Mouse (Mus musculus) MEL (cell line): ENCODE data around the gene Rap2b. TPM values are rescaled to one million over a fixed set of nuclear protein-coding genes. Genes with fewer than 3 reads are reported as not detected.

Experiments
- DNase-seq: peaks from one replicate; pipeline ENCODE4 v3.0.0; 2011; ENCODE audit warnings: low read depth, low spot score
- H3K27ac ChIP-seq: 2 replicates; pipeline ENCODE4 v1.5.1; 2012; ENCODE audit warnings: low read depth, mild to moderate bottlenecking, control low read depth, low read length, moderate library complexity; ENCODE audit not compliant: control insufficient read depth
- H3K27me3 ChIP-seq, 2 experiments: fragments of 150-350 bp in 1 of 2; sonication (generic) in 1 of 2; 2 replicates each; pipeline ENCODE4 v1.6.1; 2012; ENCODE audit warnings: low read length in 2 of 2, mild to moderate bottlenecking in 2 of 2, improper control_type of control experiment in 1 of 2, moderate library complexity in 1 of 2; ENCODE audit not compliant: insufficient read depth in 2 of 2, control insufficient read depth in 1 of 2
- H3K36me3 ChIP-seq, 2 experiments: 2 replicates each; pipeline ENCODE4 v1.6.1; 2012 to 2014; ENCODE audit warnings: low read length in 2 of 2, improper control_type of control experiment in 1 of 2, inconsistent platforms in 1 of 2, mild to moderate bottlenecking in 1 of 2; ENCODE audit not compliant: insufficient read depth in 2 of 2, control insufficient read depth in 1 of 2
- H3K4me1 ChIP-seq, 2 experiments: fragments of 150-350 bp in 1 of 2; sonication (generic) in 1 of 2; 2 replicates each; pipeline ENCODE4 v1.6.1; 2012; ENCODE audit warnings: low read length in 2 of 2, improper control_type of control experiment in 1 of 2, mild to moderate bottlenecking in 1 of 2; ENCODE audit not compliant: insufficient read depth in 2 of 2, control insufficient read depth in 1 of 2
- H3K4me3 ChIP-seq, 2 experiments: fragments of 150-350 bp in 1 of 2; sonication (generic) in 1 of 2; 2 replicates each; pipeline ENCODE4 v1.5.1; 2012; ENCODE audit warnings: low read depth in 2 of 2, low read length in 2 of 2, mild to moderate bottlenecking in 2 of 2, moderate library complexity in 2 of 2, control low read depth in 1 of 2, improper control_type of control experiment in 1 of 2; ENCODE audit not compliant: control insufficient read depth in 1 of 2, insufficient read depth in 1 of 2
- H3K79me2 ChIP-seq: 2 replicates; pipeline ENCODE4 v1.6.1; 2012; ENCODE audit warnings: mild to moderate bottlenecking, low read length, moderate library complexity; ENCODE audit not compliant: control insufficient read depth, poor library complexity, insufficient read depth
- H3K9ac ChIP-seq: 2 replicates; pipeline ENCODE4 v1.6.1; 2012; ENCODE audit warnings: low read depth, mild to moderate bottlenecking, control low read depth, low read length, moderate library complexity; ENCODE audit not compliant: control insufficient read depth, poor library complexity, severe bottlenecking
- H3K9me3 ChIP-seq: fragments of 150-350 bp; sonication (generic); replicated peaks from 2 replicates; pipeline ENCODE4 v1.6.1; 2012; ENCODE audit warnings: mild to moderate bottlenecking, low read length, improper control_type of control experiment, moderate library complexity; ENCODE audit not compliant: insufficient read depth
- BHLHE40 ChIP-seq: IDR thresholded peaks from 2 replicates; pipeline ENCODE4 v1.6.1; 2012; ENCODE audit warnings: low read depth, mild to moderate bottlenecking, inconsistent platforms, low read length, improper control_type of control experiment, borderline replicate concordance
- E2F4 ChIP-seq: IDR thresholded peaks from 2 replicates; pipeline ENCODE4 v1.6.1; 2011; ENCODE audit warnings: low read depth, low read length, improper control_type of control experiment, borderline replicate concordance
- ELF1 ChIP-seq: IDR thresholded peaks from 2 replicates; pipeline ENCODE4 v1.6.1; 2014; ENCODE audit warnings: low read depth, mild to moderate bottlenecking, inconsistent platforms, low read length, improper control_type of control experiment, moderate library complexity
- GABPA ChIP-seq: IDR thresholded peaks from 2 replicates; pipeline ENCODE4 v1.6.1; 2012; ENCODE audit warnings: low read depth, mild to moderate bottlenecking, inconsistent platforms, low read length, improper control_type of control experiment, moderate library complexity
- GATA1 ChIP-seq: IDR thresholded peaks from 2 replicates; pipeline ENCODE4 v1.6.1; 2011; ENCODE audit warnings: low read depth, low read length, improper control_type of control experiment
- MAX ChIP-seq: IDR thresholded peaks from 2 replicates; pipeline ENCODE4 v1.6.1; 2011; ENCODE audit warnings: low read length, improper control_type of control experiment
- MAZ ChIP-seq: IDR thresholded peaks from 2 replicates; pipeline ENCODE4 v1.6.1; 2012; ENCODE audit warnings: low read depth, mild to moderate bottlenecking, inconsistent platforms, low read length, improper control_type of control experiment
- MYB ChIP-seq: IDR thresholded peaks from 2 replicates; pipeline ENCODE4 v1.6.1; 2011; ENCODE audit warnings: mild to moderate bottlenecking, low read depth, low read length, improper control_type of control experiment
- NRF1 ChIP-seq: IDR thresholded peaks from 2 replicates; pipeline ENCODE4 v1.6.1; 2014; ENCODE audit warnings: low read depth, mild to moderate bottlenecking, inconsistent platforms, low read length, improper control_type of control experiment, moderate library complexity; ENCODE audit not compliant: poor library complexity, insufficient read depth, severe bottlenecking
- POLR2A ChIP-seq, 2 experiments: IDR thresholded peaks; 2 replicates each; pipeline ENCODE4 v1.6.1; 2011 to 2012; ENCODE audit warnings: low read length in 2 of 2, mild to moderate bottlenecking in 2 of 2, control low read depth in 1 of 2, improper control_type of control experiment in 1 of 2, low read depth in 1 of 2, moderate library complexity in 1 of 2; ENCODE audit not compliant: control insufficient read depth in 1 of 2, insufficient read depth in 1 of 2, poor library complexity in 1 of 2
- POLR2AphosphoS5 ChIP-seq: IDR thresholded peaks from 2 replicates; pipeline ENCODE4 v1.6.1; 2012; ENCODE audit warnings: low read depth, borderline replicate concordance, mild to moderate bottlenecking, inconsistent platforms, low read length, moderate library complexity, mixed read lengths
- RAD21 ChIP-seq: IDR thresholded peaks from 2 replicates; pipeline ENCODE4 v1.6.1; 2011; ENCODE audit warnings: mild to moderate bottlenecking, low read depth, low read length, improper control_type of control experiment
- RCOR1 ChIP-seq: IDR thresholded peaks from 2 replicates; pipeline ENCODE4 v1.6.1; 2012; ENCODE audit warnings: low read depth, mild to moderate bottlenecking, inconsistent platforms, low read length, improper control_type of control experiment
- SMC3 ChIP-seq: IDR thresholded peaks from 2 replicates; pipeline ENCODE4 v1.6.1; 2011; ENCODE audit warnings: low read depth, low read length, improper control_type of control experiment
- TAL1 ChIP-seq: IDR thresholded peaks from 2 replicates; pipeline ENCODE4 v1.6.1; 2012; ENCODE audit warnings: mild to moderate bottlenecking, inconsistent platforms, low read length, moderate library complexity, mixed read lengths
- TCF12 ChIP-seq: IDR thresholded peaks from 2 replicates; pipeline ENCODE4 v1.6.1; 2014; ENCODE audit warnings: low read depth, mild to moderate bottlenecking, inconsistent platforms, low read length, improper control_type of control experiment, moderate library complexity
- ZKSCAN1 ChIP-seq: IDR thresholded peaks from 2 replicates; pipeline ENCODE4 v1.6.1; 2012; ENCODE audit warnings: low read depth, mild to moderate bottlenecking, inconsistent platforms, low read length, improper control_type of control experiment, moderate library complexity
- ZNF384 ChIP-seq: IDR thresholded peaks from 2 replicates; pipeline ENCODE4 v1.6.1; 2012; ENCODE audit warnings: low read depth, mild to moderate bottlenecking, inconsistent platforms, low read length, improper control_type of control experiment
- polyA plus RNA-seq, 2 experiments: library from polyadenylated mRNA; stranded (reverse) in 1 of 2; unstranded in 1 of 2; fragments of >175 nt in 1 of 2; fragments of >200 nt in 1 of 2; gene quantifications; 2 replicates each; pipeline versions ENCODE4 v1.2.1 to v1.2.4; 2012; ENCODE audit warnings: low replicate concordance in 2 of 2, low read depth in 1 of 2; ENCODE audit not compliant: insufficient read length in 2 of 2, insufficient read depth in 1 of 2, missing spikeins in 1 of 2
- total RNA-seq: library from RNA; depleted of rRNA; stranded (reverse); fragments of 300-350 nt; gene quantifications from 2 replicates; pipeline ENCODE4 v1.2.3, GENCODE M21; 2012

The Rap2b gene
- total and polyA plus RNA-seq, 3 experiments: 4.4 to 5.6 TPM; not detected in 1

DNA sequence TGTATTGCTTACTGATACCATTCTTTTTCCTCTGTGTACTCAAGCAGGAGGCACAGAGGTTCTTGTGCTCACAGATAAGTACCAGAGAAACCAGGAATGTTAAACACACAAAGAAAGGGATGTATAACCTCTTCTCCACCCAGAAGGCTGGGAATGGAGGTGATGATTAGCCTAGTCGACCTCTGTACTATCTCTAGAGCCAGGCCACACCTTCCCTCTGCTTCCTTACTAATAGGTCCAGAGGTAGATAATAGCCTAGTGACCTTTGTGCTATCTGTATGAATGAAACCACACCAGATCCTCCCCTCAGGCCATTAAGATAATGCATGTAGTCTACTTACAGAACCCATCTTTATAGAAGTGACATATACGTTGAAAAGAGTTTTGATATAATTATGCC is 25.2 kb upstream of the Rap2b start:
- Histone ChIP-seq H3K9ac (no peak overlapping the region), H3K4me1 (no peaks in the 10 kb centered on the region), H3K36me3 (no peaks in the 10 kb centered on the region), H3K9me3 (no peaks in the 10 kb centered on the region), H3K79me2 (no peaks in the 10 kb centered on the region), H3K27ac (no peak overlapping the region), H3K27me3 (0 out of 4 replicates have a peak, but pooled peaks cover 0 to 1% of the 10 kb centered on the region in 2 experiments), H3K4me3 (no peak overlapping the region)
- no peak for TF ChIP-seq TAL1
- TF ChIP-seq GATA1: no peak
- DNase-seq: no peak

DNA sequence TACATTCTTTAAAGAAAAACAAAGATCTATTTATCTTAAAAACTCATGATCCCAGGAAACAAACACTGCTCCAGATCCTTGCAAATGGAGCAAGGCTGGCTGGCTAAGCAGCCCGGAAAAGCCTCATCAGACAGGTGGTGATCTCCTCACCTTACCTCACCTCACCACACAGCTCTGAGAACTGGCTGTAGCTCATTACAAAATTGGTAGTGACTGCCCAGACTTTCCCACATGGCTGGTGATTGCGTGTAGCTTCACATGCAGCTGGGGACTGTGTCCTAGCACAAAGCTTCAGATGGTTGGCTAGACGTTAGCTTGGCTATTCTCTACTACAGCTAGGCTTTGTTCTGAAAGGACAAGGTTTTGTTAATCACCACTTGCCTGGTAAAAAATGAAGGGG is 24.2 kb upstream of the Rap2b start:
- Histone ChIP-seq H3K4me3 (no peak overlapping the region), H3K36me3 (no peaks in the 10 kb centered on the region), H3K9ac (no peak overlapping the region), H3K4me1 (no peaks in the 10 kb centered on the region), H3K9me3 (no peaks in the 10 kb centered on the region), H3K27ac (no peak overlapping the region), H3K79me2 (no peaks in the 10 kb centered on the region), H3K27me3 (0 out of 4 replicates have a peak, but pooled peaks cover 0 to 1% of the 10 kb centered on the region in 2 experiments)
- no peak for DNase-seq
- TF ChIP-seq E2F4 (no peak), NRF1 (no peak), TCF12 (no peak), MAZ (no peak), MYB (no peak), SMC3 (no peak), RAD21 (no peak), BHLHE40 (no peak), POLR2AphosphoS5 (no peak), TAL1 (no peak), ZNF384 (no peak), GABPA (no peak), RCOR1 (no peak), POLR2A (IDR thresholded peaks at IDR 0.05; ENCODE audit: control insufficient read depth in 1 of 2, insufficient read depth in 1 of 2, low read depth in 1 of 2, low read length in 2 of 2, poor library complexity in 1 of 2) (no peak), ELF1 (no peak), MAX (no peak), ZKSCAN1 (no peak)
